In genomic region chr11:97810970-97811369, GRCm38 (mm10) we compare ENCODE assay signal across 14 mouse cellular contexts. TPM values are rescaled to one million over a fixed set of nuclear protein-coding genes. Genes with fewer than 3 reads are reported as not detected.
DNase-seq lines count a peak whose midpoint lies in the region; ATAC-seq and TF ChIP-seq lines count a peak whose summit lies in the region.
"Had no signal": no experiment of that assay in that cellular context is flagged by ENCODE, and none has a peak within 500 bp of the region (broad histone marks: within the 10 kb centered on the region; RNA-seq: fewer than 3 reads in every experiment).

No protein-coding gene starts in this region.

- peaks cover 52% of the 10 kb centered on the region for H3K36me3 ChIP-seq in forebrain, embryonic 14.5 days (ENCODE audit: control insufficient read depth, insufficient read depth, low read length)
- no peaks in the 10 kb centered on the region for H3K36me3 ChIP-seq in midbrain, embryonic 11.5 days (ENCODE audit: control insufficient read depth, insufficient read depth, low read length)

- no peak overlapping the region for H3K4me3 ChIP-seq in forebrain, embryonic 14.5 days (ENCODE audit: low read depth, low read length)
- H3K4me3 ChIP-seq in midbrain, embryonic 11.5 days (ENCODE audit: low read depth, low read length), result no peak overlapping the region
- H3K4me3 ChIP-seq in layer of hippocampus, adult 2 months, result no peak overlapping the region
- H3K4me3 ChIP-seq: embryonic facial prominence, embryonic 13.5 days; neural tube, embryonic 12.5 days had no signal

- no peak overlapping the region for H3K27ac ChIP-seq in forebrain, embryonic 14.5 days (ENCODE audit: low read depth, low read length)
- H3K27ac ChIP-seq in midbrain, embryonic 11.5 days (ENCODE audit: low read depth, low read length), result no peak overlapping the region
- H3K27ac ChIP-seq in layer of hippocampus, adult 2 months, result no peak overlapping the region; the same call in 1 of the 2 replicates
- H3K27ac ChIP-seq: embryonic facial prominence, embryonic 13.5 days had no signal

- H3K4me2 ChIP-seq in forebrain, embryonic 14.5 days (ENCODE audit: low read length), result no peak overlapping the region
- H3K4me2 ChIP-seq in midbrain, embryonic 11.5 days, result no peak overlapping the region

- WGBS in forebrain, embryonic 14.5 days, result 1% methylated on average over 3 of the region's 3 CpGs
- WGBS in midbrain, embryonic 11.5 days, result 9% methylated on average over 3 of the region's 3 CpGs

- no peak for TF ChIP-seq POLR2A in brain, embryonic 14.5 days (IDR thresholded peaks at IDR 0.05; ENCODE audit: borderline replicate concordance, extremely low read depth, insufficient read depth, insufficient read length, poor library complexity, severe bottlenecking)

- no peak for ATAC-seq in forebrain, embryonic 14.5 days
- no peak for ATAC-seq in midbrain, embryonic 11.5 days (ENCODE audit: low FRiP score)
- no peak for ATAC-seq in activated CD4-positive, CD25-positive, alpha-beta regulatory T cell, adult 4 months

- peak overlapping the region; percentile 7; the same call in 1 of the 2 replicates for H3K9ac ChIP-seq in forebrain, embryonic 14.5 days (ENCODE audit: low read length)
- H3K9ac ChIP-seq in midbrain, embryonic 11.5 days (ENCODE audit: low read length), result peak overlapping the region; percentile 27; the same call in 1 of the 2 replicates
- H3K9ac ChIP-seq: neural tube, embryonic 12.5 days had no signal

- H3K9me3 ChIP-seq in forebrain, embryonic 14.5 days (replicated peaks; ENCODE audit: control insufficient read depth, low read length), result no peaks in the 10 kb centered on the region
- H3K9me3 ChIP-seq in midbrain, embryonic 11.5 days (ENCODE audit: control insufficient read depth, low read length), result no peaks in the 10 kb centered on the region
- H3K9me3 ChIP-seq: embryonic facial prominence, embryonic 13.5 days; neural tube, embryonic 12.5 days had no signal

- no peaks in the 10 kb centered on the region for H3K27me3 ChIP-seq in forebrain, embryonic 14.5 days (replicated peaks; ENCODE audit: control insufficient read depth, insufficient read depth, low read length)
- no peaks in the 10 kb centered on the region for H3K27me3 ChIP-seq in midbrain, embryonic 11.5 days (ENCODE audit: control insufficient read depth, insufficient read depth, low read length)
- H3K27me3 ChIP-seq: embryonic facial prominence, embryonic 13.5 days; neural tube, embryonic 12.5 days had no signal

- intact Hi-C loops in left cerebral cortex, postnatal 14 days (cut with DNase I), result no loop called here

- peak; percentile 19 for DNase-seq in kidney, adult 9 months
- no peak for DNase-seq in kidney, postnatal 14 days
- DNase-seq in brain, embryonic 14.5 days (ENCODE audit: low read depth), result peak; percentile 63
- no peak for DNase-seq in forebrain, embryonic 14.5 days (ENCODE audit: low spot score)
- no peak for DNase-seq in midbrain, embryonic 11.5 days (ENCODE audit: low spot score, missing footprints)
- no peak for DNase-seq in left cerebral cortex, postnatal 14 days (ENCODE audit: low spot score in 2 of 2)
- DNase-seq in layer of hippocampus, adult 2 months (ENCODE audit: low spot score in 2 of 2), result no peak
- DNase-seq: gastrocnemius, postnatal 25 days; left cerebral cortex, postnatal 4 days; spleen, adult 18-20 months had no signal

- H3K4me1 ChIP-seq in forebrain, embryonic 14.5 days (ENCODE audit: control insufficient read depth, insufficient read depth, low read length), result peaks cover 59% of the 10 kb centered on the region
- H3K4me1 ChIP-seq in midbrain, embryonic 11.5 days (ENCODE audit: control insufficient read depth, insufficient read depth, low read length), result peaks cover 69% of the 10 kb centered on the region

- no peak for TF ChIP-seq CTCF in brain, embryonic 14.5 days (IDR thresholded peaks at IDR 0.05; ENCODE audit: borderline replicate concordance, extremely low read depth, insufficient read depth, insufficient read length)
- TF ChIP-seq CTCF in layer of hippocampus, adult 2 months (conservative IDR thresholded peaks at IDR 0.05), result no peak

RNA-seq across cellular contexts. Expression of gene Lasp1, which starts 12.2 kb away (rescaled TPM):
- polyA plus RNA-seq in brain, embryonic 14.5 days (2012; rRNA removed), result 91.7 and 139 TPM in 2 replicates
- 77.6 and 94.6 TPM in 2 replicates for polyA plus RNA-seq in forebrain, embryonic 14.5 days (2014; fragmentation: Nextera tagmentation; extraction: Ambion mirVana)
- polyA plus RNA-seq in midbrain, embryonic 11.5 days (2014; fragmentation: Nextera tagmentation; extraction: Ambion mirVana), result 52.6 and 59.2 TPM in 2 replicates
- 10 to 100 TPM; 44.4 to 52.4 TPM for polyA plus RNA-seq in activated CD4-positive, CD25-positive, alpha-beta regulatory T cell, adult 4 months (2017; shearing (Covaris generic))
- total RNA-seq in left cerebral cortex, postnatal 14 days (2021), result 100 to 1,000 TPM; 189 to 204 TPM
- 10 to 100 TPM; 88.1 to 91.4 TPM for total RNA-seq in layer of hippocampus, adult 2 months (2021)

RNA-seq across cellular contexts. Expression of gene Rpl23, which starts 28.7 kb away (rescaled TPM):
- polyA plus RNA-seq in brain, embryonic 14.5 days (2012; rRNA removed), result 396 and 444 TPM in 2 replicates
- polyA plus RNA-seq in forebrain, embryonic 14.5 days (2014; fragmentation: Nextera tagmentation; extraction: Ambion mirVana), result 348 and 451 TPM in 2 replicates
- 441 and 443 TPM in 2 replicates for polyA plus RNA-seq in midbrain, embryonic 11.5 days (2014; fragmentation: Nextera tagmentation; extraction: Ambion mirVana)
- polyA plus RNA-seq in activated CD4-positive, CD25-positive, alpha-beta regulatory T cell, adult 4 months (2017; shearing (Covaris generic)), result 1,000 to 10,000 TPM; 1,077 to 1,095 TPM
- total RNA-seq in left cerebral cortex, postnatal 14 days (2021), result 100 to 1,000 TPM; 342 to 343 TPM
- 100 to 1,000 TPM; 361 to 374 TPM for total RNA-seq in layer of hippocampus, adult 2 months (2021)

RNA-seq across cellular contexts. Expression of gene B230217C12Rik, which starts 29.6 kb away (rescaled TPM):
- 26.7 and 27.3 TPM in 2 replicates for polyA plus RNA-seq in brain, embryonic 14.5 days (2012; rRNA removed)
- 20.3 and 21.5 TPM in 2 replicates for polyA plus RNA-seq in forebrain, embryonic 14.5 days (2014; fragmentation: Nextera tagmentation; extraction: Ambion mirVana)
- 14.7 and 17.3 TPM in 2 replicates for polyA plus RNA-seq in midbrain, embryonic 11.5 days (2014; fragmentation: Nextera tagmentation; extraction: Ambion mirVana)
- polyA plus RNA-seq in activated CD4-positive, CD25-positive, alpha-beta regulatory T cell, adult 4 months (2017; shearing (Covaris generic)), result 1 to 10 TPM; 1.6 to 1.7 TPM
- total RNA-seq in left cerebral cortex, postnatal 14 days (2021), result 10 to 100 TPM; 48.5 to 52.8 TPM
- 10 to 100 TPM; 67.8 to 72.6 TPM for total RNA-seq in layer of hippocampus, adult 2 months (2021)

RNA-seq across cellular contexts. Expression of gene 1700001P01Rik, which starts 35.3 kb away (rescaled TPM):
- polyA plus RNA-seq in brain, embryonic 14.5 days (2012; rRNA removed), result 0.46 and 0.69 TPM in 2 replicates
- 0.50 TPM in 1 of 2 replicates, not detected in the other for polyA plus RNA-seq in forebrain, embryonic 14.5 days (2014; fragmentation: Nextera tagmentation; extraction: Ambion mirVana)
- polyA plus RNA-seq in midbrain, embryonic 11.5 days (2014; fragmentation: Nextera tagmentation; extraction: Ambion mirVana), result 0.47 and 0.78 TPM in 2 replicates
- polyA plus RNA-seq in activated CD4-positive, CD25-positive, alpha-beta regulatory T cell, adult 4 months (2017; shearing (Covaris generic)), result under 1 TPM in 1 of 2 experiments, not detected in 1; 0.74 TPM
- total RNA-seq in left cerebral cortex, postnatal 14 days (2021), result 1 to 10 TPM in 1 of 2 experiments, not detected in 1; 1.0 TPM
- 1 to 10 TPM; 1.3 to 2.4 TPM for total RNA-seq in layer of hippocampus, adult 2 months (2021)
- total RNA-seq: gastrocnemius, postnatal 25 days; hematopoietic stem cell, adult 5-6 weeks had no signal

RNA-seq across cellular contexts. Expression of gene Cwc25, which starts 44.6 kb away (rescaled TPM):
- 19.7 and 21.2 TPM in 2 replicates for polyA plus RNA-seq in brain, embryonic 14.5 days (2012; rRNA removed)
- polyA plus RNA-seq in forebrain, embryonic 14.5 days (2014; fragmentation: Nextera tagmentation; extraction: Ambion mirVana), result 9.9 and 11.1 TPM in 2 replicates
- polyA plus RNA-seq in midbrain, embryonic 11.5 days (2014; fragmentation: Nextera tagmentation; extraction: Ambion mirVana), result 12.6 and 15.0 TPM in 2 replicates
- 10 to 100 TPM; 21.3 to 22.8 TPM for polyA plus RNA-seq in activated CD4-positive, CD25-positive, alpha-beta regulatory T cell, adult 4 months (2017; shearing (Covaris generic))
- 10 to 100 TPM; 20.3 to 21.3 TPM for total RNA-seq in left cerebral cortex, postnatal 14 days (2021)
- 10 to 100 TPM; 20.1 to 20.6 TPM for total RNA-seq in layer of hippocampus, adult 2 months (2021)

Comparison
In these comparisons a context has a peak if more than half of its experiments do, and no peak if none do; other contexts are left out.
1. DNase-seq: peak in kidney, adult 9 months (single experiment) and brain, embryonic 14.5 days (single experiment); none in kidney, postnatal 14 days (single experiment), forebrain, embryonic 14.5 days (single experiment), midbrain, embryonic 11.5 days (single experiment), left cerebral cortex, postnatal 14 days (0 of 2) and layer of hippocampus, adult 2 months (0 of 2).